Mouse (Mus musculus): Measurements from ENCODE around the gene Emilin2. TPM values are rescaled to one million over a fixed set of nuclear protein-coding genes. Genes with fewer than 3 reads are reported as not detected.

The Emilin2 gene
- total RNA-seq (2023) = 3.3 TPM

GRCm38 (mm10) chr17:71311340-71312171, at the start of gene Emilin2:
Gene Emilin2, minus strand, starts transcription at chr17:71311978.

Other genes starting within 250 kb of the Emilin2 start
- 44.2 TPM for gene Lpin2, start 129.4 kb downstream of the Emilin2 start, total RNA-seq (2023)
- gene Gm4707, start 147.9 kb upstream of the Emilin2 start, total RNA-seq (2023) = 50.0 TPM
- 202 TPM for gene Smchd1, start 163.4 kb upstream of the Emilin2 start, total RNA-seq (2023)
- 17.1 TPM for gene Ndc80, start 214.9 kb upstream of the Emilin2 start, total RNA-seq (2023)
- gene Spdya, start 240.1 kb upstream of the Emilin2 start, total RNA-seq (2023) = not detected